Mouse (Mus musculus) embryo, embryonic 11.5 days (tissue): ENCODE measurements around the gene Lrrc36.

Experiments used
- DNase-seq: peaks from one replicate; pipeline ENCODE4 v3.0.0-alpha.2; 2012; ENCODE audit warnings: low read depth, low spot score

The Lrrc36 gene

DNA sequence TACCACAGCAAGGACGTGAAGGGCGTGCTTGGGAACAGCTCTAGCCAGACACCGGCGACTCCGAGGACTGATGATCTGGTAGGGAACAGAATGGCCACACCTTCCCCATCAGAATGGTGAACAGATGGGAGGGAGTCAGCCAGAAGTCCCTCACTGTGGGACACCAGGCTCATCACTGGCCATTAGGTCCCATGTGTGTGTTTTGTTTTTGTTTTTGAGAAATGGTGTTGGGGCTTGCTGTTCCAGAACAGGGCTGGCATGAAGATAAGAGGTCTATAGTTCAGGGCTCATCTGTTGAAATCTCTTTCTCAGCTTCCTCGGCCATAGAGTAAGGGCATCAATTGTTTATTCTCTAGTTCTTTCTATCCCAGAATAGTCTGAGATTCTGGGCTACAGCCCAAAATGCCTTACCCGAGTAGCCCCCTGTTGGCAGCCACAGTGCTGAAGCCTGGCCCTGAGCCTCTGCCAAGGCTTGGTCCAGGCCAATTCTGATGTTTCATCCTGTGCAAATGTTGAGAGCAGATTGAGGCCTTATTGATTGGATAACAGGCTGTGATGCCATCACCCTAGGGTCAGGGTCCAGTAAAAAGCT is 53.4 kb downstream of the Lrrc36 start:
- no peak for DNase-seq

DNA sequence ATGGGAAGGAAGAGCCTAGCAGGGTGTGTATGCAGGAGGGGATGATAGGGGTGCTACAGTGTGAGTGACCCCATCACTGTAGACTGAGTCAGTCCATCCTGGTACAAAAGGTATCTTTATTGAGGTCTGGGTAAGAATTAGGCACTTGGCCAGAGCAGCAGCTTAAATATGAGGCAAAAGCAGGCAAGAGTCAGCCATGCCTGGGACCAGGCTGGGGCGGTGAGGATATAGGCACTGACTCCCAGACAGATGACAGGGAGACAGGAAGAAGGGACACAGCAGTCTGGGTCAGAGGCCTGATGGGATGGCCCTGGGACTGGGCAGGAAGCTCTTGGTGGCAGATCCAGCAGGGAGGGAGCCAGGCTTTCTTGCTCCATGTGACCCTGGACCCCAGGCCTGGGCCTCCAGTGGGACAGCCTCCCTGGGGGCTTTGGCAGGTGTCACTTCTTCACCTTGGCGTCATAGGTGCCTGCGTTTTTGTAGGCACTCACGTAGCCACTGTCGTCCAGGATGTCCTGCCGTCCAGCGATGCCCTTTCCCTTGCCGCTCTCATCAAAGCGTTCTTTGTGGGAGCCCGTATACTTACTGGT is 54.1 kb downstream of the Lrrc36 start:
- DNase-seq = no peak

DNA sequence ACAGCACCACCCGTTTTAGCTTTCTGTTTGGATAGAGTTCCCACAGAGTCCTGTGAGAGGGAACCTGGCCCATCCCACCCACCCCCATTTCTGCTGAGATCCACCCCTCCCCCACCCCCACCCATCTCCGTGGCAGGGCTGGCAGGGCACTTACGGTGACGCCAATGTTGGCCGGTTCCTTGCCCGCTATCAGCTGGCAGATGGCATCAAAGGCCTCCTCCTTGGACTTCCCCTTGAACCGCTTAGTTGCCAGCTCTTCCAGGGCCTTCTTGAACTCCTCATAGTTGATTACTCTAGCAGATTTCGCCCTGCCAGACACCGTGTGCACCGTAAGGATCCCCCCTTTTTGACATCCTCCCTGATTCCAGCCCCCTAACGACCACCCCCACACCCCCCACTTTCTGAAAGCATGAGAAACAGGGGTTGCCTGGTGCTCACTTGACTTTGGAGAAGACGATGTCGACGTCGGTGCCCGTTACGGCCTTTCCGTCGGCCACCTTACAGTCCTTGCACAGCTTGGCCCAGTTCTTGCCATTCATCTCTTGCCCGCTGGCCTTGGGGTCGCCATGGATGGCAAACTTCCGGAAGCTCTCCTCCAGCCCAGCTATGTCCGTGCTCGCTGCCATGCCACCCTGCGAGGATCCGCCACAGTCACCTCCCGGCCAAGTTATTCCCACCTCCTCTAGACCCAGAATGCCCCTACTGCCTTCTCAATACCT is 54.8 kb downstream of the Lrrc36 start:
- no peak for DNase-seq

DNA sequence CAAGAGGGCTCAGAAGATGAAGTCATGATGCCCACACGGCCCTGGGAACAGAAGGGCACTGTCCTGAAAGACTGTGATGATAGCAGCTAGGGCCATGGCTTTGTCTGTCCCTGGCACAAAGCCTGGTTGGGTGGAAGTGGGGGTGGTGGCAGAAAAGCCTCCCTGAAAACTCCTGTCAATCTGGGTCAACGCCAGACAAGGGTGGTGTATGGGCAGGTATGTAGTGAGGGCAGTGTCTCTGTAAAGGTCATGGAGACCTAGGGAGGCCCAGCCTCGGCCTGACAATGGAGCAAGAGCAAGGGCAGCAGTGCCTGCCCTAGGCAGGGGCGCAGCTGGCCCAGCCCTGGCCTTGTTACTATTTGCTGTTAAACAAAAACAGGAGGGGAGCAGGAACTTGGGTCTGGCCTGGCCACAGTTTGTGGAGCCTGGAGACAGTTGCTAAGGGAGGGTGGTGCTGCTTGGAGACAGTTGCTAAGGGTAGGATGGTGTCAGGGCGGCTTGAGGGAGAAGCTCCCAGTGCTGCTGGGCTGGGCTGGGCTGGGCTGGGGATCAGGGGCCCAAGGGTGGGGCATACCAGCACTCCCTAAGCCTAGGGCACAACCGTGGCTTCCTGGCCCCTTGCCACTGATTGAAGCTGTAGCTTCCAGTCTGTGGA is 55.8 kb downstream of the Lrrc36 start:
- no peak for DNase-seq

DNA sequence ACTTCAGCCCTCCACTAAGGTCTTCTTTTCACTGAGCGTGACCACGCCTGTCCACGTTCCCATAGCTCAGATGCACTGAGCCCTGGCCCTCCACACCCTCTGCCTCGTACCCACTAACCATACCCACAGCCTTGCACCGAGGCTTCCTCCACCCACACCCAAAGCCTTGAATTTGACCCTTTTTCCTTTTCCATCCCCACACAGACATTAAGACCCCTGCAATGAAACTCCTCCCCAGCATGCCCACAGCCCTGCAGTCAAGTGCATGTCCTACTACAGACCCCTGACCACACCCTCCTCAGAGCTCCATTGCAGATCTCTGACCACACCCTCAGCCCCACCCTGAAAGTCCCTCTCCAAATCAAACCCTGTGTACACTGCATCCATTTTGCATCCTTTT is 56.4 kb downstream of the Lrrc36 start:
- DNase-seq = no peak

DNA sequence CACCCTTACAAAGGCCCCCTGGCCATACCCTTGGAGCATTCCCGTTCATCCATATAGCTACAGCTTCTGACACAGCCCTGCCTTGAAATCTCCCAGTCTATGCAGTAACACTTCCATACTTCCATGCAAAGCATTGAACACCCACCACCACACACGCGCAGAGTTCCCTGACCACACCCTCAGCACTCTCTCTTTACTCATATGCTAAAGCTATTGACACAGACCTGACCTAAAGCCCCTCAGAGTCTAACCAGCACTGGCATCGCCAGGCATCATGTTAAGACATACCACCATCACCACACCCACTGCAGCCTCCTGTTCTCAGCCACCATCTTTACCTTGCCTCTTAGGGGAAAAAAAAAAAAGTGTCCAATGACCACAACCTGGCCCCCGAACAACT is 56.9 kb downstream of the Lrrc36 start:
- DNase-seq = no peak

DNA sequence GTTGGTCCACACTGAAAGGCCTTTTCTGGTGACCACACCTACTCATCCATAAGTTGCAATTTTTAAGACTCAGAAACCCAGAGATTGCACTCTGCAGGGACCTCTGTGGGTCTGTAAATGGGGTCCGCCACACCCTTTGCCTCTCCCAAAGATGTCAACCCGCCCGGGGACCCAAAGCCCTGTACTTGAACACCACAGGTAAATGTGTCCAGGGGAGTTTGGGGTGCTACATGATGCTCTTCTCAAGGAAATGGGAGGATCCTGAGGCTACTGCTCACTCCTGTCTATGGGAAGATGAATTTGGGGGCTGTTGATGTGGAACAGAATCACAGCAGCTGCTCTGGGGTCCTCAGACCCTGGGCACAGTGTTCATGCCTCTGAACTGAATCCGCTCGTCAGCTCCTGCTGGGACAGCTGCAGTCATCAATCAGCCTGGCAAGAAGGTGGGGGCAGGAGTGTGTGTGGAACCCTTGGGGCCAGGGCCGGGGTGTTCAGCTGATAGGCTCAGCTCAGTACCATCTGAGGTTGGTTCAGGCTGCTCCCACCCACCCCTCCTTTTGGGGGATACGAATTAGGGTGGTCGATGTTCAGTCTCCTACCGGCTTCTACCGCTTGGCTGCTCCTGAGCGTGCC is 57.4 kb downstream of the Lrrc36 start:
- DNase-seq = no peak

DNA sequence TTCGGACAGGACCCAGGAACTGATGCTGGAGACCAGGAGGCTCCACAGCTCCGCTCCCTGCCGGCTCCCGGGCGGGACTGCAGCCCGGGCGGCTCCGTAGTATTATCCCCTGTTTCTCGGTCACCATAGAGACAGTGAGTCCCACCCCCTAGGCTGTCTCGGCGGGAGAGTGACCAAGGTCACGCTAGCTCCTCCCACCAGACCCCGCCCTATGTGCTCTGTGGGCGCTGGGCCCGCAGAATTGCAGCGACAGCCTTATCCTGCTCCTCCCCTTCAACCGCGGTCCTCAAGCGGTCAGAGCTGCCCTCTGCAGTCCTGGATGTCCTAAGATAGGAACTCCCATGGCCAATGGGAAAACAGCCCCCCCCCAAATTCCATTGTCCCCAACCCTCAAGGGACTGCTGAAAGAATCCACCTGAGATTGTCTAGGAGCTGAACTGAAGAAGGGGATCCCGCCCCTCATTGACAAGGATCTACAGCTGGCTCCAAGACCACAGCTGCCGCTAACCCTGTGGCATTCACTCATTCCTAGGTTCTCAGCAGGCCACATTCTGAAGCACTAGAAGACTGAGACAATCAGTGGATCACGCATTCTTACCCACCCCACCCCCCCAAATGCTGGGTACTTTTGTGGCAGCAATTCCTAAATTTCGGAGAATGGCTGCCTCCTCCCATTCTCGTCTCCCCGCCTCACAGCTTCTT is 58.1 kb downstream of the Lrrc36 start, which contains the start of gene Tppp3:
Gene Tppp3, minus strand, starts transcription at position 213 of the 702 bp plus-strand sequence.
- peak; percentile 87 for DNase-seq

DNA sequence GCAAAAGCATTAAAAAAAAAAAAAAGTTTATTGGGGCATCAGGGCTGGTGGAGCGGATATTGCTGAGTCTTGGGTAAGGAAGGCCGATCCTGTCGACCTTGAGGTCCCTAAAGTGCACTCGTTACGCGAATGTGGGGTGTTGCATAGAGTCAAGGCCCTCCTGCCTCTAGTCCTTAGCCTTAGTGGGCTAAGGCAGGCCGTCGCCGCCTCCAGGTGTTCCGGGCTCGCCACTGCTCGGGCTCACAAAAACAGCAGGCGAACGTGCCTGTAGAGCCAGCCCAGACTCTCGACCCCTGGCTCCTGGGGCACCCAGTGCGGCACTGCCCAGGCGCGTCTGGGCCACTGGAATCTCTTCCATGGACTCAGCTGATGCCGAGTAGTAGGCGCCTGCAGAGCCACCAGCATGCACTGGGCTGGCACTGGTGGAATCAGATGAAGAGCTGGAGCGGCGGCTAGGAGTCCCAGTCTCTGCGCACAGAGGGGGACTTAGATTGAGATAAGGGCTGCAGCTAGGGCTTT is 59.1 kb downstream of the Lrrc36 start:
- no peak for DNase-seq

DNA sequence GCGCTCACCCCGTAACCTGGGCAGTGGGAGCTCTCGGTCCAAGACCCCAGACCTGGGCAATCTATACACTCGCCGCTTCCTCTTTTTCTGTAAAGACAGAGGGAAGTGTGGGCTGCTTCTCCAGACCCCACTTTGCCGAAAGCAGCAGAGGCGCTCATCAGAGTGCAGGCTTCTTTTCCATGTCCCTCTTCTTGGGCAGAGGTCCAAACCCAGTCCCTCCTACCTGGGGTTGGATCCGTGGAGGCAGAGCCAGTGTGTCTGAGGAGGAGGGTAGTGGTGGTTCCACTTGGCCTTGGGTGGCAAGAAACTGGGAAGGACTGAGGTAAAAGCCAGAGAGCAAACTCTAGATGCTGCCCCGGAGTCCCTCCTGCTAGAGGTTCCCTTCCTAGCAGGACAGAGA is 59.6 kb downstream of the Lrrc36 start:
- DNase-seq = no peak

DNA sequence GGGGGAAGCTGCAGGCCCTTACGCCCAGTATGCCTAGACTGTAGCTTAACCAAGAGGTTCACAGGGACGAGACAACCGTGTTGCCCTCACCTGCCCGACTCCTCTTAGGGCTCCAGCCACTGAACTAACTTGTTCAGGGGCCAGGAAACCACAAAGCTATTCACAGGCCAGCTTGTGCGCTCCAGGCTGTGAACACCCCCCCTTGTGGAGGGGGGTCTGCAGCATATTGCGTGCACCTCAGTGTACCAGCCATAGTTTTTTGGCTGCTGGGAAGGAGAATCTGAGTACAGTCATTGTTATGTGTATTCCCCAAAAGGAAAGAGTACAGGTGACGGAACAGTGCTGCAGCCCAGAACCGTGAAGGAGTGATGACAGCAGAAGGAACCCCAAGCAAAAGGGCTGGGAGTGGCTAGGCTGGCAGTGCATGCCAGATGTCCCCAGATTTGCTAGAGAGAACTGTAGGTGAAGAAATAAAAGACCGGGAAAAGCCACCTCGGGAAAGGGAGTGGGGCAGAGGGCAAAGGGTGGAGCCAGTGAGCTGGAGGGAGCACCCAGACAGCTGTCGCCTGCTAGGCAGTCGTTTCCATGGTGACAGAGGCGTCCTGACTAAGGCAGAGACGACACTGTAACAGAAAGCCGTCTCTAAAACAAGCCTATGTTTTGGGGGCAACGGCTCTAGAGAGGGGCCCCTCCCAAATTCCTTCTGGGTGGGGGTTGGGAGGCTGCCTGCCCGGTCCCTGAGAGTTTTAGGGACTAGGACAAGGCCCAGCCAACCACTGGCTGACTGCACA is 60.6 kb downstream of the Lrrc36 start:
- DNase-seq = peak; percentile 48

DNA sequence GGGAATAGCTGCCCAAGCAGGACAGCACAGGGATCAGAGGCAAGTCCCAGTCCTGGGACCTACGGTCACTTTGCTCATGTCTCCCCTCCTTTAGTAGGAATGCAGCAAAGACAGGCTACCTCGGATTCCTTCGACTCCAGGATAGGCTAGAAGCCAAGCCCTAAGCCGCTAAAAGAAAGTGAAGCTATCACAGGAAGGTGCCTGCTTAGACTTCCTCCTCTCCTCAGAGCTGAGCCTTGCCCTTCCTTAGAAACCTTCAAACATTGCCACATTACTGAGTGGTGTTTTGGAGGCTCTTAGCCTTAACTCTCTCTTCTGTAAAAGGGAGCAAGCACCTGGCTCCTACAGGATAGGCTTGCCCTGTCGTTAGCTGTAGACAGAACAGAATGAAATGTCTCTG is 61.3 kb downstream of the Lrrc36 start:
- no peak for DNase-seq

DNA sequence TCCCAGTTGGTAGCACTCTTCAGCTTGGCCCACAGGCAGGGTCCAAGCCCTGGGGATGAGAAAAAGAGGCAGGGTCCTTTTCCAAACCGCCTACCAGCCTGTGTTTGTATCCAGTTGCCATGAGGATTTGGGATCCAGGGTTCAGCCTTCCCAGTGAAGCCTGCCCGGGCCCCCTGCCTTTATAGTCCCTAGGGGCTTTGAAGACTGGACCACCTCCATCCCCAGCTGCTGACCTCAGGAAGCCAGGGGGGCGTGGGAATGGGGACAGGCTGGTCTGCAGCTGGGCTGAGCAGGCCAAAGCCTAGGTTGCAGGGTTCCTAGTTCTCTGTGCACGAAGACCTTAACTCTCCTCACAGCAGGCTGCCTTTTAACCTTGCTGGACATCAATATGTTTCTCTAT is 61.9 kb downstream of the Lrrc36 start:
- DNase-seq = no peak

DNA sequence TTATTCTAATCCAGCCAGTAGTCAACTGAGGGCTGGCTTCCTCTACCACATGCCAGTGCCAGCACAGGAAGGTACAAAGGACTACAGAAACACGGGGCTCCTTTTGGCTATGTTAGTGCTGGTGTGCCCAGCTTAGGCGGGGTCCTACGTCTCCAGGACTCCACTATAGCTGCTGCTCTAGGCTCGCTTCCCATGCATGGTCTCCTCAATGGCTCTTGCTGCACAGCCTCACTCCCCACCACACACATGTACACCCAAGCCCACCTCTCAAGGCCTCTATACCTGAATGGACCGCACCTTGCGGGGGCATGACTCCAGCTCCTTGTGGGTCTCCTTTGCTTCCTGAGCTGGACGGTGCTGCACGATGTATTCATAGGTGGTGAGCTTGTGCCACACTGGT is 62.4 kb downstream of the Lrrc36 start:
- DNase-seq = no peak

DNA sequence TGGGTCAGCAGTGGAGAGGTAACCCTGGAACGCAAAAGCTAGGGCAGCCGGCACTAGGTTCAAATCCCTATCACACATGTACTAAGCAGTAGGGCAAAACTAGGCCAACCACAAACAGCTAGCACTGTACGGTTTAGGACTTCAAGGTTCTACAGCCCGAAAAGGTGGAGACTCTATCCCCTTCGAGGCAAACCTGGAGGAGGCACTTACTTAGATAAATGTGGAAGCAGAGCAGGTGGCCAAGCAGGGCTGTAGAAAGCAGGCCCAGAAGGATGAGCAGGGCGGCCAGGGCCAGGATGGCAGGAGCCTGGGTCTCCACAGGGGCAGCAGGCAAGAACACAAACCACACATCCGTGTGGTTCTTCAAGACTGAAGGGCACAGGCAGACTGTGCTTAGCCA is 62.8 kb downstream of the Lrrc36 start:
- DNase-seq = no peak

DNA sequence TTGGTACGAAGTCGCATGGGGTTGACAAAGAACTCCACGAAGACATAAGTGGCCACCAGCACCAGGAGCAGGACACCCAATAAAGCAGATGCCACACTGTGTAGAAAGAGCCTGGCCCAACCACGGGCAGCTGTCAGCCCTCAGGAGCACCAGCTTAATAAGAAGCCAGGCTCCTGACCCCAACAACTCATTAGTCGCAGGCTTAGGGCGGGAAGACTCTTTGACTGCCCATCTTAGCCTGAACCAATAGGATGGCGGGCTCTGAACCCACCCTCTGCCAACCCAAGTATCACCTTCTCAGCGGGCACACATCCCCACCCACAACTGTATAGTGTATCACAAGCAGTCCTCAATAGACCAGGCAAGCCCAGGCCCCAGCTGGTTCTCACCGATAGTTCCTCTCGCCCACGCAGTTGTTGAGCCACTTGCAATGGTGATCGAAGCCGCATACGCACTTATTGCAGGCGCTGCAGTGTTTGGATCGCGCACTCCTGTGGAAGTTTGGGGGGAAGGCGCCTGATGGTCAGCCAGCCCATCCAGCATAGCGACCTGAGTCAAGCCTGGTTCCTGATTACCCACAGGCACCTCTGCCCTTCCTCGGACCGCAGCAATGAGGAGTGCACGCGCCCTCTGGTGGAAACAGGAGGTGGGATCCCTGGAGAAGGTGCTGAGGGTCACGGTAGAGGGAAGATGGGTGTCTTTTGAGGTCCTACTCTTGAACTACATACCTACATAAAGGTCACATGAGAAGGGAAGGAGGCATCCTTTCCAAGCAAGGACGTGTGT is 63.5 kb downstream of the Lrrc36 start:
- no peak for DNase-seq

DNA sequence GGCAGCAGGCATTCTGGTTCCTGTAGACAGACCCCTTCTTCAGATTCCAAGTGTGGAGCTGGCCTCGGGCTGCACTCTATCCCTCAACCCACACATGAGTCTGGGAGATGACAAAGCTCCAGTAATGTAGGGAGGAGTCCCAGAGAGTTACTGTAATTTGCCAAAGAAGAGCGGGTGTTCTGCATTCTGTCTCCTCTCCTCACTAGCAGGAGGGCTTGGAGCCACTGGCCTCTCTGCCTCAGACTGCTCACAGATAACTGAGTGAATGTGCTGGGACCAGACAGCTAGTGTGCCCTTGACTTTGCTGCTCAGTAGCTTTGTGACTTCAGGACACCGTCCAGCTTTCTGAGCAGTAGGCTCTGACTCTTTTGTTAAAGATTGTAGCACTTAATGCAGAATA is 64.4 kb downstream of the Lrrc36 start:
- DNase-seq = no peak

DNA sequence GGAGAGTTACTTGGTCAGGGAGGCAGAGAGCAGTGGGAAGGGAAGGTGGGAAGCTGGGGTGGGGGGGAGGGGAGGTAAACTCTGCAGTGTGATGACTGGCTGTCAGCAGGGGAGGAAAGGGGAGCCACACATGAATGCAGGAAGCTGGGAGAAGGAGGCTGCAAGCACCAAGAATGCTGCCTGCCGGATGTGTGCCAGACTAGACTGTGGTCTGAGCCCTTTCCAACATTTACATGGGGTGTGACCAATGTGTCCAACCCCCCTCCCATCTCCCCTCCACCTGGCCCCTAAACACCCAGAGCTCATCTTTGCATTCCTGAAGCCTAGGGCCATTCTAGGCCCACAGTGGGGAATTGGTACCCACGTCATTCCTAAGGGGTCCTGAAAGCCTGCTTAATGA is 67.6 kb downstream of the Lrrc36 start:
- no peak for DNase-seq

DNA sequence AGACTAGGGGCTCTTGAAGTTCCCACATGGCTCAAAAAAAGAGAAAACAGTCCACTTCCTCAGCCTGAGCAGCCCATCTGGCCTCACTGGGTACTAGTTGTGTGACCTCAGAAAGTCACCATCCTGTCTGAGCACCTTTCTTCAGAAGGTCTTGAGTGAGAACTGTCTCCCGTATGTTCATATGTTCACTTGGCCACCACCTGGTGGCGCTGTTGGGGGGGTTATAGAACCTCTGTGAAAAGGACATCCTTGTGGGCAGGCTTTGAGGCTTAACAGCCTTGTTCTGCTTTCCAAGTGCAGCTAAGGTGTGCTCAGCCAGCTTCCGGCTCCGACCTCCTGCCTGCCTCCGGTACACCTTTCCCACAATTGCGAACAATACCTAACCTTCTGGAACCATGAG is 68.1 kb downstream of the Lrrc36 start:
- DNase-seq = no peak

DNA sequence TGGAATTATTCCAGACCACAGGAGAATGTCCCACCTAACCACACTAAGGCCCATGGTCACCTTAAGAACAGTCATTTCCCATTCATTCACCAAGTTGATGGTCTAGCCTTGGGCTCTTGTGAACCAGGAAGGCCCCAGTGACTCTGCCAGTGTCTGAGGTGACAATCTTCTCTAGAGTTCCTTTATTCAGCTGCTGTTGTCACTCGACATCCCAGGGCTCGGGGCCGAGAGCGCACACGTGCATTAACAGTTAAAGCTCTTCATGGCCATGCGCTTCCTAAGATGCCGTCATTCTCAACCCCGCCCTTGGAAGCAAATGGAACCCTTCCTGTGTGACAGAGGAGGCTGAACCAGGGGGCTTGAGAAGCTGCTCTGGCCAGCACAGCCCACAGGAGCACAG is 68.8 kb downstream of the Lrrc36 start:
- no peak for DNase-seq
